In the genomic region with DNA sequence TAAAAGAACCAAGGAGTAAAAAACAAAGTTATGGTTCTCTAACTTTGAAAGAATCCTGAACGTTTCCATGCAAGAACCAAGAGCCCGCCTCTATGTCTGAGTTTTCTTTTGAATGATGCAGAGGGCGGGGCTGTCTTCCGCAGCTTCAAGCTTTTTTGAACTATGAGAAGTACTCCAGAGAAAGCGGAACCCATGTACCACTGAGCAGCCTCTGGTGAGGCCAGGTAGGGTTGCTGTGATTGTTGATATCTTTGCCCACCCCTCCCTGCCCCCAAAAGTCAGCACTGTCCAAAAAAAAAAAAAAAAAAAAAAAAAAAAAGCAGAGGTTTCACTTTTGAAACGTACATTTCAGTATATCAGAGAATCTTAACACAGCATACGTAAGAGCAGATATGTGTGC, we compare ENCODE assay signal across 10 mouse cellular contexts.
DNase-seq lines count a peak whose midpoint lies in the region; ATAC-seq and TF ChIP-seq lines count a peak whose summit lies in the region.
"Had no signal": no experiment of that assay in that cellular context is flagged by ENCODE, and none has a peak within 500 bp of the region (broad histone marks: within the 10 kb centered on the region; RNA-seq: fewer than 3 reads in every experiment).

No protein-coding gene starts in this region.

- ATAC-seq in inflammation-experienced regulatory T-cells, adult 6 months = peak; percentile 21

- no peaks in the 10 kb centered on the region for H3K9me3 ChIP-seq in MEL (replicated peaks; ENCODE audit: insufficient read depth, low read length)
- no peaks in the 10 kb centered on the region for H3K9me3 ChIP-seq in hindbrain, embryonic 10.5 days
- H3K9me3 ChIP-seq: hindbrain, embryonic 15.5 days had no signal

- H3K9ac ChIP-seq in MEL (ENCODE audit: control insufficient read depth, low read depth, low read length, poor library complexity, severe bottlenecking) = peak overlapping the region; percentile 80
- H3K9ac ChIP-seq: hindbrain, embryonic 15.5 days had no signal

- DNase-seq in heart, adult 11 months = peak; percentile 95
- DNase-seq in heart, postnatal 25 days (ENCODE audit: low spot score) = no peak
- peak; percentile 80 for DNase-seq in MEL (ENCODE audit: low read depth, low spot score)
- DNase-seq in hindbrain, embryonic 10.5 days (ENCODE audit: low spot score) = no peak
- DNase-seq in gastrocnemius, postnatal 10 days = no peak
- DNase-seq in left cerebral cortex, postnatal 10 days (ENCODE audit: extremely low spot score in 1 of 2, low spot score in 2 of 2) = no peak
- DNase-seq: cerebellum, adult 9-11 months had no signal

- H3K4me3 ChIP-seq in MEL (ENCODE audit: control insufficient read depth in 1 of 2, insufficient read depth in 1 of 2, low read depth in 2 of 2, low read length in 2 of 2) (peak overlapping the region; percentile 78 to 79; a peak in 3 of 4 replicates), myocyte (peak overlapping the region; percentile 93)
- no peak overlapping the region for H3K4me3 ChIP-seq in hindbrain, embryonic 10.5 days
- H3K4me3 ChIP-seq: hindbrain, embryonic 15.5 days had no signal

- WGBS in hindbrain, embryonic 10.5 days = 65% methylated on average over 7 of the region's 7 CpGs

- H3K4me2 ChIP-seq in myocyte (ENCODE audit: low read depth) = peak overlapping the region; percentile 86
- H3K4me2 ChIP-seq: hindbrain, embryonic 15.5 days had no signal

- H3K27me3 ChIP-seq in MEL (ENCODE audit: control insufficient read depth in 1 of 2, insufficient read depth in 2 of 2, low read length in 2 of 2) (no peaks in the 10 kb centered on the region), myocyte (ENCODE audit: control insufficient read depth, insufficient read depth, insufficient read length) (no peaks in the 10 kb centered on the region)
- no peaks in the 10 kb centered on the region for H3K27me3 ChIP-seq in hindbrain, embryonic 10.5 days (ENCODE audit: insufficient read depth, poor library complexity, severe bottlenecking)
- H3K27me3 ChIP-seq: hindbrain, embryonic 15.5 days had no signal

- intact Hi-C loops in heart, postnatal 25 days (cut with DNase I) = loop anchor here (5.0 kb wide), 1 partner anchor 78 kb away; no protein-coding TSS in a partner anchor
- intact Hi-C loops in left cerebral cortex, postnatal 10 days (cut with DNase I) = no loop called here

- H3K79me2 ChIP-seq in MEL (ENCODE audit: control insufficient read depth, insufficient read depth, low read length, poor library complexity) = peaks cover 15% of the 10 kb centered on the region
- peaks cover 44% of the 10 kb centered on the region for H3K79me2 ChIP-seq in myocyte (ENCODE audit: control insufficient read depth, insufficient read depth)

- no peak overlapping the region for H3ac ChIP-seq in myocyte (ENCODE audit: control insufficient read depth, insufficient read length)

- H3K36me3 ChIP-seq in MEL (ENCODE audit: control insufficient read depth in 1 of 2, insufficient read depth in 2 of 2, low read length in 2 of 2) (peaks cover 0 to 22% of the 10 kb centered on the region in 2 experiments; a peak in 2 of 4 replicates), myocyte (ENCODE audit: control insufficient read depth, insufficient read depth) (no peaks in the 10 kb centered on the region)
- no peaks in the 10 kb centered on the region for H3K36me3 ChIP-seq in hindbrain, embryonic 10.5 days
- H3K36me3 ChIP-seq: hindbrain, embryonic 15.5 days had no signal

- peak overlapping the region; percentile 93 for H3K27ac ChIP-seq in MEL (ENCODE audit: control insufficient read depth, low read depth, low read length)
- no peak overlapping the region for H3K27ac ChIP-seq in hindbrain, embryonic 10.5 days
- H3K27ac ChIP-seq: hindbrain, embryonic 15.5 days had no signal

- H3K4me1 ChIP-seq in MEL (ENCODE audit: control insufficient read depth in 1 of 2, insufficient read depth in 2 of 2, low read length in 2 of 2) = peaks cover 3 to 31% of the 10 kb centered on the region in 2 experiments; a peak in 3 of 4 replicates
- peaks cover 61% of the 10 kb centered on the region for H3K4me1 ChIP-seq in hindbrain, embryonic 10.5 days (replicated peaks)

- no peak for TF ChIP-seq CTCF in MEL (IDR thresholded peaks at IDR 0.05 in 2 of 3, conservative IDR thresholded peaks at IDR 0.05 in 1 of 3; ENCODE audit: control insufficient read depth in 1 of 3, insufficient read depth in 1 of 3, low read depth in 2 of 3, low read length in 3 of 3, poor library complexity in 1 of 3, severe bottlenecking in 1 of 3)

- 0 out of 4 replicates have a peak, but pooled peaks of 1 of the 2 experiments have one; percentile 8 for TF ChIP-seq EP300 in MEL (IDR thresholded peaks at IDR 0.05; ENCODE audit: low read depth in 1 of 2, low read length in 2 of 2)

- no peak for TF ChIP-seq POLR2A in MEL (IDR thresholded peaks at IDR 0.05; ENCODE audit: control insufficient read depth in 1 of 2, insufficient read depth in 1 of 2, low read depth in 1 of 2, low read length in 2 of 2, poor library complexity in 1 of 2)
- peak; percentile 38 for TF ChIP-seq POLR2A in myocyte (IDR thresholded peaks at IDR 0.05; ENCODE audit: insufficient read length, low read depth)

- TF ChIP-seq RAD21 in MEL (IDR thresholded peaks at IDR 0.05; ENCODE audit: low read depth, low read length) = no peak

TF ChIP-seq in MEL, 35 proteins besides CTCF, POLR2A, EP300 and RAD21:
- TF ChIP-seq GATA1 (IDR thresholded peaks at IDR 0.05; ENCODE audit: low read depth, low read length) = no peak
- peak; percentile 83 for TF ChIP-seq ZNF384 (IDR thresholded peaks at IDR 0.05; ENCODE audit: low read depth, low read length)
- TF ChIP-seq ETS1 (IDR thresholded peaks at IDR 0.05; ENCODE audit: low read depth, low read length) = peak; percentile 19; the same call in 1 of the 2 replicates
- no peak for TF ChIP-seq TCF12 (IDR thresholded peaks at IDR 0.05; ENCODE audit: low read depth, low read length)
- TF ChIP-seq GABPA (IDR thresholded peaks at IDR 0.05; ENCODE audit: low read depth, low read length) = no peak
- TF ChIP-seq RCOR1 (IDR thresholded peaks at IDR 0.05; ENCODE audit: low read depth, low read length) = peak; percentile 54; the same call in 1 of the 2 replicates
- no peak for TF ChIP-seq TAL1 (IDR thresholded peaks at IDR 0.05; ENCODE audit: low read length)
- no peak for TF ChIP-seq MAZ (IDR thresholded peaks at IDR 0.05; ENCODE audit: low read depth, low read length)
- peak; percentile 11; the same call in 1 of the 2 replicates for TF ChIP-seq TBP (IDR thresholded peaks at IDR 0.05; ENCODE audit: low read depth, low read length)

TF ChIP-seq in myocyte, 11 proteins besides CTCF, POLR2A, EP300 and RAD21:
- TF ChIP-seq MYOD1 (IDR thresholded peaks at IDR 0.05; ENCODE audit: control insufficient read depth in 1 of 3, insufficient read length in 2 of 3, low read depth in 2 of 3) (no peak), CEBPB (IDR thresholded peaks at IDR 0.05; ENCODE audit: insufficient read depth, poor library complexity, severe bottlenecking) (no peak), MYOG (IDR thresholded peaks at IDR 0.05; ENCODE audit: control insufficient read depth in 1 of 3, insufficient read depth in 1 of 3, insufficient read length in 2 of 3, low read depth in 2 of 3) (no peak), POLR2AphosphoS2 (IDR thresholded peaks at IDR 0.05; ENCODE audit: insufficient read length, low read depth) (no peak), USF1 (IDR thresholded peaks at IDR 0.05; ENCODE audit: low read depth) (no peak), SRF (IDR thresholded peaks at IDR 0.05; ENCODE audit: control insufficient read depth, insufficient read length, low read depth) (no peak), TCF12 (IDR thresholded peaks at IDR 0.05; ENCODE audit: insufficient read depth, poor library complexity, severe bottlenecking) (no peak), TCF3 (IDR thresholded peaks at IDR 0.05; ENCODE audit: insufficient read length, low read depth) (no peak), MAX (IDR thresholded peaks at IDR 0.05; ENCODE audit: low read depth) (no peak), E2F4 (IDR thresholded peaks at IDR 0.05; ENCODE audit: insufficient read depth) (no peak)

Comparison
In these comparisons a context has a peak if more than half of its experiments do, and no peak if none do; other contexts are left out.
1. DNase-seq: peak in heart, adult 11 months (single experiment) and MEL (single experiment); none in heart, postnatal 25 days (single experiment), hindbrain, embryonic 10.5 days (single experiment), gastrocnemius, postnatal 10 days (single experiment) and left cerebral cortex, postnatal 10 days (0 of 2).